Mouse (Mus musculus) ovary, postnatal 36 days (tissue): ENCODE measurements at regions not wholly inside any gene's neighbourhood (a gene's known extent, or its start where the extent isn't known, plus 50 kb on each side); places are given as distances from the start of the nearest gene placed in this dataset.
A peak's percentile ranks its signal among the peaks of the same experiment; 100 is the strongest.

Experiments
- DNase-seq: peaks from one replicate; pipeline ENCODE4 v3.0.0; 2022; ENCODE audit warnings: low spot score, mixed read lengths

DNA sequence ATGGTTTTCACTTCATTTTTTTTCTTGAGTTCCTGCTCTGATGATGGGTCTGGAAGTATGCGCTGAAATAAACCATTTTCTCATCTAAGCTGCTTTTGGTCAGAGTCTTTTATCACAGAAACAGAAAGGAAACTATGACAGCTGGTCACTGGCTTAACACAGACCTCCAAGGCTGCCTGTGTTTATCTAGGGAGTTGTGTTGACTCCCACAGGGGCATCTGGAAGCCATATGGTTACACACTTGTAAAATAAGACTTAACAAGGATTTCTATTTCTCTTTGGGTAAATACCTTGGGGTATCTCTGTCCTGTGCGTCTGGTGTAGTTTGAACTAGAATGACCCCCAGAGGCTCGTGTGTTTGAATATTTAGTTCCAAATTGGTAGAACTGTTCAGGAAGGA is 315.5 kb upstream of the Kazn start:
- DNase-seq = no peak

DNA sequence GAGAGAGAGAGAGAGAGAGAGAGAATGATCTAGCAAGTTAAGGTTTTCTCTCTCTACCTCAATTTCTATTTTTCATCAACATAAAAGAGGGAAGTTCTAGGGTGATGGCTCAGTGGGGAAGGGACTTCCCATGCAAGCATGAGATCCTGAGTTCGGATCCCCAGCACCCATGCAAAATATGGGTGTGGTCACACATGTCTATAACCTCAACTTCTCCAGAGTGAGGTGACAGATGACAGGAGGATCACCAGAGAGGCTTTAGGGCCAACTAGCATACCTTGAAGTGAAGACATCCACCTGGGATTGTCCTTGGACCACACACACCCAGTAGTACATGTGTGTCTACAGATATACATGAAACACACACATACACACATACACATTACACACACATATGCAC is 306.7 kb upstream of the Kazn start:
- DNase-seq = no peak

DNA sequence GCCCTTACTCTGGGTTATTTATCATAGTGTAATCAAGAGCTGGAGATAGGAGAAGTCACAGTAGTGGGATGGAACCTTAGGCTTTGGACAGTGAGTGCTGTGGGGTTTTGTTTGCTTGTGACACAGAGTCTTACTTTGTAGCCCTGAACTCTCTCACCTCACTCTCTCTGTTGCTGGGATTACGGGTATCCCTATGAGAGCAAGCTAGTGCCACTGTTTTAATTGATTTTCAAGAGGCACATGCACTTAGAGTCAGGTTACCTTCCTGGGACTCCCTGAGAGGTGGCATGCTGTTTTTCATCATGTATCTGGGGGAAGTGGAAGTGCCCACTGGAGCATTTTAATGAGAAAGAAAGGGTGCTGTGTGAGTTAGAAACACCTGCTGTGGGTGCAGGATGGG is 306.0 kb upstream of the Kazn start:
- DNase-seq = no peak

DNA sequence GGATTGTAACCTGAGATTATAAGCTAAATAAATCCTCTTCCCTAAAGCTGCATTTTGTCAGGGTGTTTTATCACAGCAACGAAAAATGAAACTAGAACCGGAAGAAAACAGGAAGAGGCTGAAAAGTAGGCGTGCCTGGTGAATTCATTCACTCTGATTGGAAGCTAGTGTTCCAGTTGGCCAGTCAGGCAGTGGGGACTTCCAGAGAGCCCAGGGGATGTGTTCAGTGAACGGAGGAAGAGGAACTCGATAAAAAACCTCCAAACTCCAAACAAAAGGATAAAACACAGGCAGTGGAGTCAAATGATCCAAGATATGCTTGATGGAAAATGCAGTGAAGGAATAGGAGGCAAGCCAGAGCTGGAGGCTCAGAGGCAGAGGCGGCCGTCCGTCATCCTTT is 305.5 kb upstream of the Kazn start:
- no peak for DNase-seq

DNA sequence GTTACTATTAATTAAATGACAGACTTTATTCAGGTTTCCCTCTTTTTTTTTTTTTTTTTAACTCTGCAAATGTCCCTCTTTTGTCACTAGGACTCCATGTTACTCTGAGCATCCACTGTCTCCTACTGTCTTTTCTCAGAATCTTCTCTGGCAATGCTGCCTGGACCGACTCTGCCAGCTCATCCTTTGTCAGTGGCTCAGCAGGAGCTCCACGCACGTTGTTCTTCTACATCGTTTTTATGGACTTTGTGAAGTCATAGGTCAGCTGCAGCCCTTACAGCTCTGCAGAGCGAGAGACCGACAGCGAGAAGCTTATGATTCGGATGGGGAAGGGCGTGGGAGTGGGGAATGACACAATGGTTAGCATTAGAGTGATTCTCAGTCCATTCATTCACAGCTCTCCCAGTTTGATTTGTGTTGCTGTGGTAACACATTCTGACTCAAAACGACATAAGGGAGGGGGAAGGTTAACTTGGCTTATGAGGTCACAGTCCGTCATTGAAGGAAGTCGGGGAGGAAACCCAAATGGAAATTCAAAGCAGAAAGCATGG is 300.1 kb upstream of the Kazn start:
- no peak for DNase-seq

DNA sequence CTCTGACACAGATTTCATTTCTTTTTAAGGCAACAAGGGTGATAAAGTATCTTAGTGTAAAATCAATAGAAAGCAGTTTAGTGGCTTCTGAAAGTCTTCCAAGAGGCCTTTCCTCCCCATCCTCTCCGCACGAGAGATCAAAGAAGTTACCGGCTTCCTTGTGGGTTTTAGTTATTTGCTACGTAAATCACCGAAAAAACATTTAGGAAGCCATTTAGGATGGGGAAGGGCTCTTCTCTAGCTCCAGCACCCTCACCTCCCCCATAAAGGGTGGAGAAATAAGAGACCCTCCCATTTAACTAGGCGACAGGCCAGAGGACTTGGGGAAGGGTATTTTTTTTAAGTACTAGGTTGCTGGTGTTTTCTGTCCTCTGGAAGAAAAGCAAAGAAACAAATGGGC is 287.9 kb upstream of the Kazn start:
- DNase-seq = no peak

DNA sequence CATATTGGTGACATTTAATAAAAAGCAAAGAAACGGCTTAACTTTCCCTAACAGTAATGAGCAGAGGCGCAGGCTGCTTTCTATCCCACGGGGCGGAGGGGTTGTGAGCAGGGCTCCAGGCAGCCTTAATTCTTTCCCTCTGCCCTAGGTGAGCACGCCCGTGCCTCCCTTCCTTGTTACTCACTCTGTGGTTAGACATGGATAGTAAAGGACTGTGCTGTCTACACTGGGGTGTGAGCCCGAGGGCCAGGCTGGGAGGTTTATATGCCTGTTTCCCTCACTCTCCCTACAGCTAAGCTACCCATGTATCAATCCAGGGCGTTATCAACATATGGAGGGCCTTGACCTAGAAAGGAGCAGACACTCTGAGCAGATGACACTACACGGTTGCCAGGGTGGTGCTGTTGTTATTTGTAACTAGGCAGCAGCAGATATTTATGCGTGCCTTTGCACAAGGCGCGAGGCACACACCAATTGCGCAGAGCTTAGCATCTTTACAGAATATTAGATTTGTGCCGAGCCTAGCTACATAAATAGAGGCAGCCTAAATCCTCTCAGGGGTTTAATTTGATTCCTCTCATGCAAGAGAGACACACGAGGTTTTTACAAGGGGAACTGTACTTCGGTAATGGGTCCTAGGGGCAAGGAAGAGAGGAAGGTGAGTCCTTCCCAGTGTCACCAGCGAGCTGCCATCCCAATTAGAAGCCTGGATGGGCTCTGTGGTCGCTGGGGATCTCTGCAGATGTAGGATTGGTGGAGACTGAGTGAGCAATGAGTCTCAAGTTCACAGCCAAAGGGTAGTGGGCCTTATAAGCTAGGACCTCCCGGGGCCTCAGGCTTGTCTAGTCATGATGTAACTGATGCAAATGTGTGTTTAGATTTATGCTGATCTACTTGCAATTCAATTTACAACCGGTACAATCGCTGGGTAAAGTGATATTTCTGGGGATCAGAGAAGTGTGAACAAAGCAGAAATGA is 278.6 kb upstream of the Kazn start:
- no peak for DNase-seq

DNA sequence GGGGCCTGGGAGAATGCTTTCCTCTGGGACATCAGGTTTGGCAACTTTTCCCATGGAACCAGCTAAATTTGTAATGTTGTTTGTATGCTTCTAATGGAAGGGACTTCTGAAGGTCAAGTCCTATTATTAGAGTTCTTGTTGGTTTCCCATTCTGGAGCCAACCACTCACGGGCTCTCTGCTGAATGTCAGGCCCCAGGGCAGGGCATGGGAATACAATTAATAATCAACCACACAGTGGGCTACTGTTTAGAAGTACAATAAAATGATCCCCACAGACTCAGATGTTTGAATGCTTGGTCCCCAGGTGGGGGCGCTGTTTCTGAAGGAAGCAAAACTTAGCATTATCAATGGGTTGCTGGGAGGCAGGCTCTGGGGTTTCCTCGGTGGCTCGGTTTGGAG is 275.6 kb upstream of the Kazn start:
- DNase-seq = no peak

DNA sequence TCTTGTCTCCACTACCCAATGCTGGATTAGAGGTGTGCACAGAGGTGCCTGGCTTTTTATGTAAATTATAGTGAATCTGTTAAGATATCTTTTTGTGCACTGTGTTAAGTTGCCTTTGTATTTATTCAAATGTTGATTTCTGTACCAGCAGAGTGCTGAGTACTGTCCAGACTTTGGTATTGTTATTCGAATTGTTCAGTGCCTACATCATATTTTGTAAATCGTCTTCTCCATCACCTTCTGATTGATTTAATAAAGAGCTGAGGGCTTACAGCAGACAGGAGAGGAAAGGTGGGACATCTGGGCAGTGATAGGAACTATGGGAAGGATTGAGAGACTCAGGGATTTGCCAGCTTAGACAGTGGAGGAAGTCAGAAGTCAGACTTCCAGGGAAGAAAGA is 270.2 kb upstream of the Kazn start:
- DNase-seq = no peak

DNA sequence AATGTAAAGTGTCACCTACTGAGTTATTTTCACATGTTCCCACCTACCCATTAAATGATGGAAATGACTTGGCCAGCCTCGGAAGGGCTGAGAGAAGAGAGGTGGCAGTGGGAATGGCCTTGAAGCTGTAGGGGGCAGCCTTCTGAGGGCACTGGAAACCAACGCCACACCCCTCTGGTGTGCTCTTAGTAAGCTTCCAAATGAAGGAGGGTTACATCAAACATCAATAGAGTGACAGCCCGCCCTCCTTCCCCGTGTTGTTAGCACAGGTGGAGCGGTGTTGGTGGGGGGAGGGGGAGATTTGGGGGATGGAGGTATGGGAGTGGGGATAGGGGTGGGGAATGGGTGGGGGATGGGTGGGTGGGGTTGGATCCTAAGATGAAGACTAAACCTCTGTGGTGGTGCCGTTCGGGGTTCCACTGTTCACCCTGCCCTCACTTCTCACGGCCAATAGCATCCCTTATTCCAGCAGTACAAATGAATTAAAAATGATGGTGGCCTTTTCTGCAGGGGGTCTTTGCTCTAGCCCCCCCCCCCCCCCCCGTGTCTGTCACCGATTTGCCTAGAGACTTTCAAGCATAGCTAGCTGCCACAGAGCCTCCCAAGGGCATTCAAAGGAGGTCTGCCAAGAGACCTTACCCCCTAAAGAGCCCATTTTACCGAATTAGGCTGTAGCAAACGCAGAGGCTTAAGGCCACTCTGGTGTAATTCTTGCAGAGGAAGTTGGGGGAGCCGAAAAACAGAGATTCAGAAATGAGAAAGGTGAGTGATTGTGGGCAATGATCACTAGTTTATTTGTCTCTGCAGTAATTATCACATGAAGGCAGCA is 267.4 kb upstream of the Kazn start:
- no peak for DNase-seq

DNA sequence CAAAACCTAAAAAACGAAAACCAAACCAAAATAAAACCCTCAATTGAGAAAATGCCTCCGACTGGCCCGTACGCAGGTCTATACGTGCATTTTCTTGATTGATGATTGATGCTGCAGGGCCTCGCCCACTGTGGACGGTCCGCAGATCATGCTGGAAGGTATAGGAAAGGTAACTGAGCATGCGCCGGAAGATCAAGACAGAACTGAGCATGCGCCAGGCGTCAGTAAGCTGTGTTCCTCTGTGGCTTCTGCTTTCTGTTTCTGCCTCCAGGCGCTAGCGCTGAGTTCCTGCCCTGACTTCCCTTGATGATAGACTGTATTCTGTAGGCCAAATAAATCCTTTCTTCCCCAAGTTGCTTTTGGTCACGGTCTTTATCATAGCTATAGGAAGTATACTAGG is 264.6 kb upstream of the Kazn start:
- DNase-seq = no peak

DNA sequence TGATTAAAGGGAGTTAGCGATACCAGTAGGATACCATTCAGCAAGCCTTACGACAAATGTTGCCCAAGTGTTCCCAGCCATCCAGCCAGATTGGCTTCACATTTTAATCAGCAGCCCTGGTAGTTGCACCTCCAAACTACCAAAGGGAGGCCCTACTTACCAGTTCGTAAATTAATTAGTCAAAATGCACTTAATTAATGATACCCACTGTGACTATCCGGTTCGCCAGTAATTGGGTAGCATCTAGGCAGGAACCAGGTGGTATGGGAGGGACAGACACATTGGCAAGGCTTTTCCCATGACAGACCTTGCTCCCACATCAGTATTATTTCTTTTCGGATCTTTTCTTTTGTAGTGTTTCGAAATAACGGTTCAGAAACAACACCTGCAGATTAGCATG is 262.0 kb upstream of the Kazn start:
- DNase-seq = no peak

DNA sequence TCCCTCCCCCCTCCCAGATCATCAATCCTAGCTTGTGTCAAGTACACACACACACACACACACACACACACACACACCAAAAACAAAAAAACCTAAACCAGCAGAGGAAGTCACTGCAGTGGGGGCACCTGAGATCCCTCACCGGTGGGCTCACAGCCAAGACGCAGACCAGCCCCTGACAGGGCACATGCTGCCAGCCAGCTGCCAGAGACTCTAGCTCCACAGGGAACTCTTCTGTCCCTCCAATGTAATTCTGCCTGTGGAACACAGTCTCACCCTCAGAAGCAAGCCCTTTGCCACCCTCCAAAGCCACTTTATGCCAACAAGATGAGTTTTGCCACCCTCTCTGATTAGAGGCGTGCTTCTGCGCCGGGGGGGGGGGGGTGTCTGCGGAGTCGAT is 261.3 kb upstream of the Kazn start:
- no peak for DNase-seq

DNA sequence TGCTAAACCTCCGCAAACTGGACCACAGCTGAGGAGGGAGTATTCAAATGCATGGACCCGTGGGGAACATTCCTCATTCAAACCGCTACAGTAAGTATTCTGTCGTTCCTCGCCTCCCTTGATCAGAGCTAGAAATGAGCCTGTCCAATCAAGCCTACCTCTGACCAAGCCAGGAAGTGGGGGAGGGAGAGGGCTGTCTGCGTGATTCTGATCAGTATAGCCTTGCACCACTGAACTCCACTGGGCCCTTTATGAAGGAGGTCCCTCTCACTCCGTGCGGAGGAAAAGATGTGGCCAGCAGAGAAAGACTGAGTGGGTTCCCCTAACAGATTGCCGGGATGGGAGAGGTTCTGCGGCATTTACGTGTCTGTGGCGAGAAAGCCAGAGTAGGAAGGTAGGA is 257.4 kb upstream of the Kazn start:
- DNase-seq = no peak

DNA sequence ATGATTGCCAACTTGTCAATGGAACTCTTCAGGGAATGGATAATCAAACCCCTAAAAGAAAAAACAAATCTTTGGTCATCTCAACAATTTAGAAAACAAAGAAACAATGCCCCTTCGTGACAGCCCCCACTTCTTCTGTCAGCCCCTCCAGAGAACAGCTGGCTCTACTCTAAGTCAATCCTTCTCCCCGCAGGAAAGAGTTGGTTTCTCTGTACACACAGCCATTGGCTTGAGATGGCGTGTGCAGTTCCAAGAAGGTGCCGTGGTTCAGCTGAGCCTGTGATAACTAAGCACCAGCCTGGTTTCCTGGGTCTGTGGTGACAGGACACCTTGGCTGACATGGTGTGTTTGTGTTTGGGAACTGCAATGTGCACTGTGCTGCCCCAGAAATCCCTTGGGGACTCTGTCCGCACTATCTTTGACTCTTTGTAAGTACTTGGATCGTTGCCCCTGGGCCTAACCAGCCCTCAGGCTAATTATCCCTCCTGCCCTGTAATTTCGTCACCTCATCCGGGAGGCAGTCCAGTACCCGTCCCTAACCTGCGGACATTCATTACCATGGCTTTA is 253.8 kb upstream of the Kazn start:
- DNase-seq = no peak

DNA sequence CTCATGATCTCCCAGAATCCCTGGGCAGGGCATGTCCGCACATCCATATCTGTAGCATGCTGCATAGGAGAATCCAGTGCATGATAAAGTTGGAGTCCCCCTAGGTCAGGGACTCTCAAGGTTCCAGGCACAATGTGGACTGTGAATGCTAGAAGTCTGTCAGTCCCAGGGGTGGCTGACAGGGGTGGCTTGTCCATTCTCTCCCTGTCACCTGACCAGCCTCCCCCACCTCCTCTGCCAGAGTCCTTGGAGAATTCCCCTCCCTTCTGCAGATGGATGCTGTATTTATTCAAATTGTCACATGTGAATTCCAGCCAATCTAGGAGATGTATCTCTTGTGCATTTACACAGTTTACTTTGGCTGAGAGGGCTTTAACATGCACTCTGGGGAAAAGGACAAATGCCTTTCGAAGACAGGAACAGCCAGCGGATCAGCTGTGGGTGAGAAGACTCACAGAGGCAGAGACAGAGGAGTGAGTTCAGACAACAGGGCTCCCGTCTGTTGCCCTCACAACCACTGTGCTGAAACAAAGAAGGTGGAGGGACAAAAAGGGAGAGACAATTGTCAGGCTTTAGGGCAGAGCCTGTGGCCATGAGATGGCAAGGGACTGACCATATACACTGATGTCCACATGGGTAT is 246.7 kb upstream of the Kazn start:
- DNase-seq = no peak

DNA sequence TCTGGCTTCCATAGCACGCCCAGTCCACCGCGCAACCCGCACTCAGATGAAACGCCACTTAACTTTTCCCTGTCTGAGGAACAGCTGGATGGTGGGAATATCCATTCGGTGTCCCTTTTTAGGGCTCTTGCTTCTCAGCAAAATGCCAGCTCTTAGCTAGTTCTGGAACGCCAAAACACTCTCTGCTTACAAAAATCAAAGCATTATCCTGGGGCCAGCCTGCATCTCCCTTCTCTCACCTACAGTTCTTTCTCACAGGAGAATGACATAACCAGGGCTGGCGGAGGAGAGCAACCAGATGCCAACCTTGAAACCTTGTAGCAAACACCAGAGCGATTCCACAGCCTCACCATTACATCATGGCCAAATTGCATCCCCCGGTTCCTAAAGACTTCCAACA is 236.4 kb upstream of the Kazn start:
- no peak for DNase-seq

DNA sequence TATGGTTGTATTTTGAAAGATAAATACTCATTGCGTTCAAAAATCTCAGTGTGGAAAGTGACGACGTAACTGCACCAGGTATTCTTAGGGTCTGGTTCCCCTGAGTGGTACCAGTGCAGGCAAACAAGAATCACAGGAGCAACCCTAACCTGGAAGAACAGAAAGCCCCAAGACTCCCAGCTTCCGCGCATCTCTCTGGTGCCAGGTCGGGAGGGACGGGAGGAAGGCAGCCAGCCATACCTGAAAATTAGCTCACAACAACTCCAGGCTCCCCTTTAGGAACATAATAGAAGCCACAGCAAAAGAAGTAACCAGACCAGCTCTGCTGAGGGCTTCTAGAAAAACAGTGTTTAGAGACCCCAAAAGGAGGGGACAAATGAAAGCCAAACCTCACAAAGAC is 235.4 kb upstream of the Kazn start:
- no peak for DNase-seq

DNA sequence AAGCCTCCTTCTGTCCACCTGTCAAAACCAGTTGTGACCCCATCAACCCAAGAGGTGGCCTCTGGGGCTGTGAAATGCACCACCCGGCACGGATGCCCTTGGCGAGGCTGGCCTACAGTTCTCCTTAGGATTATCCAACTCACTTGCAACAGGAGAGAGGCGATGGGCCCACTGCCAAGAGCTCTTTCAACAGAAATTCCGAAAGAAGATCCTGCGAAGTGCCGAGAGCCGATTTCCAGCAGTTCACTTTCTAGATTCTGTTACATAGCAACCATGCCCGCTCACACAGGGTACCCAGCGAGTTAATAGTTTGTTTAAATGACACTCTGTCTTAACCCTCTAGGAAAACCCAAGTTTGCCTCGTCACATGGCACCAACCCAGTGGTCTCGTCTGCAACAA is 234.8 kb upstream of the Kazn start:
- peak; percentile 26 for DNase-seq

DNA sequence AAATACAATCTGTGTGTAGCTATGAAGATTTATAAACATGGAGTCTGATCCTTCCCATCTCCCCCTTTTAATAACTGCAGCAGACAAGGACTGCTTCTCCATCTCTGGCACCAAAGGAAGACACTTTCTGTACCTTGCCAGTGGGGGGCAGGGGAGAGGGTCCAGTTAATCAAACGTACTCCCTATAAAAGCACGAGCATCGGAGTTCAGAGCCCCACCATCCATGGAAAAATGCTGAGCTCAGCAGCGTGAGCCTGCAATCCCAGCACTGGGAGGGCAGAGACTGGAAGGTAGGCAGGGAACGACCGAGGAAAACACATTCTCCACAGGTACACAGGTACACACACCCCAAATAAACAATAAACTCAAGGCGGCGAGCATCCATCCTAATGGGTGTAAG is 234.1 kb upstream of the Kazn start:
- no peak for DNase-seq

DNA sequence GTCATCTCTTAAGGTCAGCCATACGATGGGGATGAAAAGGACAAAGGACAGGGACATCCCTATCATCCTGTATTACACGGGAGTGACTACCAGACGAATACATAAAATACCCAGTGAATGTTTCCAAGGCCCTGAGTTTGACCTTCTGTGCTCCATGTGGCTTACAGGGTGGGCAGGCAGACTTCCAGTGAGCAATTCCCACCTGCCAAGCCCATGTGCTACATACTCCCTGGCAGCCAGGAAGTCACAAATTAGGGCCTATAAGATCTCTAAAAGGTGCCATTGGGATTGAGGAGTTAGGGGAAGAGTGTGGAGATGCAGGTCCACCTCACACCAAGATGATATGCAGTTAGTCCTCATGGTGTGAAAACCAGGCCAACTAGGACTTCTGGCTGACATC is 233.1 kb upstream of the Kazn start:
- DNase-seq = no peak

DNA sequence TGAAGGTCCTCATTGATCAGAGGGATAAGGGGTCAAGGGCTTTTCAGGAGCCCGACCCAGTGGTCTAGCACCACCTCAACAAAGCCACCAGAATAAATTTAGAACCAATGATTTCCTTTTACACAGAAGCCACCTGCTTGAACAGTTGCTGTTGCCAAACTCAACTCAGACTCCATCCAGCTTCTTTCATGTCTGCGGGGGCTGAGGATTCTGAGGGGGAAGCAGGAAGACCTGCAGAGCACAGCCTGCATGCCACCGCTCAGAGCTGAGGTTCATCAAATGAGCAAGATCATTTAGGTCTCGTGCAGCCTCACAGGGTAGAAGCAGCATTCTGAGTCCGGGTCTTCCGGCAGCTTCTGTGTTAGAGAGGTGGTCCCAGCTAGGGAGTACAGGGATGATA is 231.6 kb upstream of the Kazn start:
- DNase-seq = no peak
